Mouse (Mus musculus) hindbrain, embryonic 12.5 days (tissue): ENCODE data around the gene Ldb2. TPM values are rescaled to one million over a fixed set of nuclear protein-coding genes. Genes with fewer than 3 reads are reported as not detected.

ENCODE experiments used
- ATAC-seq: fragments of 200-750 bp; cut with Nextera tagmentation; 2 replicates; pipeline ENCODE4 v1.8.0; 2017; ENCODE audit warnings: moderate TSS enrichment; ENCODE audit not compliant: low FRiP score
- H3K27ac ChIP-seq: fragments of 300-500 bp; sonication (generic); 2 replicates; pipeline ENCODE4 v1.5.1; 2016; ENCODE audit warnings: mild to moderate bottlenecking
- H3K27me3 ChIP-seq: fragments of 300-500 bp; sonication (generic); 2 replicates; pipeline ENCODE4 v1.6.1; 2016; ENCODE audit warnings: mild to moderate bottlenecking
- H3K36me3 ChIP-seq: fragments of 300-500 bp; sonication (generic); 2 replicates; pipeline ENCODE4 v1.6.1; 2016; ENCODE audit warnings: mild to moderate bottlenecking
- H3K4me1 ChIP-seq: fragments of 300-500 bp; sonication (generic); 2 replicates; pipeline ENCODE4 v1.6.1; 2016
- H3K4me2 ChIP-seq: fragments of 300-500 bp; sonication (generic); replicated peaks from 2 replicates; pipeline ENCODE4 v1.6.1; 2016; ENCODE audit warnings: mild to moderate bottlenecking
- H3K4me3 ChIP-seq: fragments of 300-500 bp; sonication (generic); 2 replicates; pipeline ENCODE4 v1.5.1; 2016; ENCODE audit warnings: mild to moderate bottlenecking
- H3K9ac ChIP-seq: fragments of 300-500 bp; sonication (generic); 2 replicates; pipeline ENCODE4 v1.6.1; 2016; ENCODE audit warnings: mild to moderate bottlenecking, moderate library complexity
- H3K9me3 ChIP-seq: fragments of 300-500 bp; sonication (generic); replicated peaks from 2 replicates; pipeline ENCODE4 v1.6.1; 2016; ENCODE audit warnings: mild to moderate bottlenecking
- WGBS: fragments of 180-500 bp; shearing (Covaris S2); methylation state at CpG from one replicate; pipeline ENCODE4 v1.1.7; 2016; 5-methylcytosine and 5-hydroxymethylcytosine counted together
- polyA plus RNA-seq: library from polyadenylated mRNA; unstranded; fragments of >200 nt; fragmentation: Nextera tagmentation; extraction: Ambion mirVana; gene quantifications from 2 replicates; pipeline ENCODE4 v1.2.1, GENCODE M21; 2016

Gene Ldb2
- polyA plus RNA-seq, 1 experiment from 2014 or later, result 27.0 TPM

DNA sequence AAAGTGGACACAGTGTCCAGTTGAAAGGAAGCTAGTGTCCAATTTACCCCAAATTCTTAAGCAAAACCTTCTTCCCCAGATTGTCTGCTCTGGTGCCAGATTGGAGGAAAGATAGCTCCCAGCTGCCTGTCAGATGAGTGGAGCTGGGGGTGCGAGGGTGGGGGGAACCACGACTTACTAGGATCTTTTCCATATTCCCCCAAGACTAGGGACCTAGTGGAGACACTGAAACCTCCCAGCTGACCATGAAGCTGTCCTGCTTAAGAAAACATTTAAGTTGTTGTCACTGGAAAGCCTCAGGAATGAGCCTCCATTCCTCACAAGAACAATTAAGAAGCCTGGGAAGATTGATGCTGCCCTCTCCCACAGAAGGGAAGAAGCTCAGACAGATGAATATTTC is 129.1 kb downstream of the Ldb2 start:
- no peaks in the 10 kb centered on the region for H3K9me3 ChIP-seq
- H3K27ac ChIP-seq, result no peak overlapping the region
- H3K4me3 ChIP-seq, result no peak overlapping the region
- ATAC-seq, result no peak
- H3K36me3 ChIP-seq, result no peaks in the 10 kb centered on the region
- peaks cover 10% of the 10 kb centered on the region for H3K4me1 ChIP-seq
- WGBS, result 78% methylated on average over 2 of the region's 2 CpGs
- no peak overlapping the region for H3K9ac ChIP-seq
- no peak overlapping the region for H3K4me2 ChIP-seq
- H3K27me3 ChIP-seq, result no peaks in the 10 kb centered on the region

DNA sequence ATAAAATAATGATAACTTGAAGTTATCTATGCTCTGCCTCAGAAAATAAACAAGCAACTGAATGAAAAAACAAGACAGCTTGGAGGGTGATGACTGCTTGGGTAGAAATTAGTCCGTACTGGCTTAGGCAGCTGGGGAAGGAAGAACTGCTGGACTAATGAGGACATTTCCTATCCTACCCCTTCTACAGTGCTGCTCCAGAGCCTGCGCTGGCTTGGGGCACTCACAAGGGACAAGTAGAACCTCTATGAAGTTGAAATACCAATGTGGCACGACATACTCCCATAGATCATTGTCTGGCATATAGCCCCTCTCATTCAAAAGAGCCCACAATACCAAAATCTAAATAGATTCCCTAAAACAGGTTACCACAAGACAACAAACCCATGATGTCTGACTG is 131.6 kb downstream of the Ldb2 start:
- 53% methylated on average over 3 of the region's 3 CpGs for WGBS

DNA sequence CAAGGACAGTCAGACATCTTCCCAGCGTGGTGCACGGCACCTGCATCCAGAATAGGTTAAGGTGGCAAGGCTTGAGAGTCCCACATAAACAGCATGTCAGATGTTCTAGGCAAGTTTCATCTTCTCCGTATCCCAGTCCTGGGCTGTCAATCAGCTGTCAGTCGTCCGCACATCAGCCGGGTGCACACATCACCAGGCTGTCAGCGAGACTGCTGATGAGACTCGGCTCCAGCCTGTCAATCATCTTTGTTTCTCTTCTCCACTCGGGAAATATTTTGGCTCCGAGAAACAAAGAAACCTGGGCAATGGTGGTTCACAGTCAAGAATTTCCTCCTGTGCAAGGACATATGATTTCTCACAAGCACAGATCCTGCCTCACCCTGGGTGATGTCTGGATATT is 132.1 kb downstream of the Ldb2 start:
- H3K36me3 ChIP-seq, result no peaks in the 10 kb centered on the region
- no peak overlapping the region for H3K4me2 ChIP-seq
- H3K27ac ChIP-seq, result no peak overlapping the region
- WGBS, result 76% methylated on average over 10 of the region's 10 CpGs
- ATAC-seq, result no peak
- no peak overlapping the region for H3K9ac ChIP-seq
- no peaks in the 10 kb centered on the region for H3K9me3 ChIP-seq
- peaks cover 10% of the 10 kb centered on the region for H3K4me1 ChIP-seq
- no peaks in the 10 kb centered on the region for H3K27me3 ChIP-seq
- no peak overlapping the region for H3K4me3 ChIP-seq

More for the DNA sequence above, 131.6 kb downstream of the Ldb2 start:
- Histone ChIP-seq H3K9me3 (no peaks in the 10 kb centered on the region), H3K36me3 (no peaks in the 10 kb centered on the region), H3K4me2 (no peak overlapping the region), H3K4me1 (peaks cover 10% of the 10 kb centered on the region), H3K4me3 (no peak overlapping the region), H3K27ac (no peak overlapping the region), H3K9ac (no peak overlapping the region), H3K27me3 (no peaks in the 10 kb centered on the region)
- ATAC-seq, result no peak

DNA sequence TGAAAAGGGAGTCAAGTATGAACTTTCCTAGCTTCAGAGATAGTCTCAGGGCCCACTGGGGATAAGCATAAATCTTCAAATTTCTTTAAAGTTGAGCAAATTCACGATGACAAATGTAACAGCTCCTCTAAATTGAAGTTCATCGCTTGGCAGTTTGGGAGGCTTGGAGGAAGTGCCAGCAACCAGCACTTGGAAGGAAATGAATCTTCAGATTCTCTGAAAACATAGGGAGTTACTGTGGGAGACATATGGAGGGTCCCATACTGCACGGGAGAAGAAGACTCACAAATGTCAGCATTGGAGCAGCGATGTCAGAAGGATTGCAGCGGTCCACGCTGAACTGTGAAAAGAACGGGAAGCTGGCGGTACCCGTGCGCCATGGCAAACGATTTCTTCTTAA is 139.8 kb downstream of the Ldb2 start:
- no peak overlapping the region for H3K4me2 ChIP-seq
- no peak for ATAC-seq
- H3K9me3 ChIP-seq, result no peaks in the 10 kb centered on the region; the same call in 1 of the 2 replicates
- no peaks in the 10 kb centered on the region for H3K36me3 ChIP-seq
- 93% methylated on average over 11 of the region's 11 CpGs for WGBS
- no peak overlapping the region for H3K27ac ChIP-seq
- no peak overlapping the region for H3K9ac ChIP-seq
- no peaks in the 10 kb centered on the region for H3K27me3 ChIP-seq
- H3K4me3 ChIP-seq, result no peak overlapping the region
- no peaks in the 10 kb centered on the region for H3K4me1 ChIP-seq

DNA sequence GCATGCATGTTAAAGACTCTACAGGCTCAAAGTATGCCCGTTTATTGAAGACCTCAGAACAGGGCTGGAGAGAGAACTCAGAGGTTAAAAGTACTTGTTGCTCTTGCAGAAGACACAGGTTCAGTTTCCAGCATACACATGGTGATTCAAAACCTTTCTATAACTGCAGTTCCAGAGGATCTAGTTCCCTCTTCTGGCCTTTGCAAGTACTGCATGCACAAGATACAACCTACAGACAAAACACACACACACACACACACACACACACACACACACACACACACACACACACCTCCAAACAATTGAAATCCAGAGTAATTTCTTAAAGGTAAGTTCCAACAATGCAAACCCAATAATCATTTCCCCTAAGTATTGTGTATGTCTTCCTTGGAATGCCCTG is 142.8 kb downstream of the Ldb2 start:
- Histone ChIP-seq H3K27ac (no peak overlapping the region), H3K9ac (no peak overlapping the region), H3K36me3 (no peaks in the 10 kb centered on the region), H3K4me1 (peaks cover 5% of the 10 kb centered on the region), H3K4me3 (no peak overlapping the region), H3K4me2 (no peak overlapping the region), H3K27me3 (no peaks in the 10 kb centered on the region), H3K9me3 (no peaks in the 10 kb centered on the region; the same call in 1 of the 2 replicates)
- no peak for ATAC-seq
- WGBS, result 78% methylated on average over 1 of the region's 1 CpGs

DNA sequence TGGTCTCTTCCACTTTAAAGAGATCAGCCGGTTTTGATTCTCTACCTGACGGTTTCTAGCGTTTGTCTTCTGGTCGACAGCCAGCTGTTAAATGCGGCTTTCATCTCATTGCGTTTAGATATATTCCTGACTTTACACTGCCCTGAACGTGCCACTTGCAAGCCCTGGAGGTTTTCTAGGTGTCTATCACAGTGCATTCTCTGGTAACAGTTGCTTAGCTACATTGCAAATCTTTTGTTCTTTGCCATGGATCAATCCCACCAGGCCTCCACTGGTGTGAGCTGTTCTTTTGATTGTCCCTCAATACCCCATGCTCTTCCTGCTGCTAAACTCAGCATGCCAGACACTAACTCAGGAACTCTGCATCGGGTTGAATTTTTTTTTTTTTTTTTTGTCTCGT is 145.1 kb downstream of the Ldb2 start:
- no peak overlapping the region for H3K9ac ChIP-seq
- 8% methylated on average over 9 of the region's 9 CpGs for WGBS
- H3K27ac ChIP-seq, result no peak overlapping the region
- no peaks in the 10 kb centered on the region; the same call in 1 of the 2 replicates for H3K9me3 ChIP-seq
- H3K27me3 ChIP-seq, result no peaks in the 10 kb centered on the region
- H3K4me1 ChIP-seq, result peaks cover 5% of the 10 kb centered on the region
- no peak overlapping the region for H3K4me3 ChIP-seq
- H3K4me2 ChIP-seq, result peak overlapping the region; percentile 8; the same call in 1 of the 2 replicates
- peak; percentile 61 for ATAC-seq
- no peaks in the 10 kb centered on the region for H3K36me3 ChIP-seq

DNA sequence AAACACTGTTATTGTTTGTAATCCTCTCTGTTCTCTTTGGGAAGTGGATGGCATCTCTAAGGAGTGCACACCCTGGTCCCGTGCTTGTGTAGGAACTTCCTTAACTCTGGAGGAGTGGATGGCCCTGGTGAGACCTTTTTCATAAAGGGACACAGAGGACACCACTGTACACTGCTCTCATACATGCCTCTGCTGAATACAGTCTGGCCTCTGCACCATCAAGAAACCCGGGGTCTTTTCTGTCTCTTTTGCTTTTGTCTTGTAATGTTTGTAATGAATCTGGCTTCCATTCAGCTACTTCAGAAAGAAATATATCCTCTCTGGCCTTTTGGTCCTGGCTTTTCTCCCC is 152.7 kb downstream of the Ldb2 start:
- Histone ChIP-seq H3K4me2 (no peak overlapping the region), H3K9ac (no peak overlapping the region), H3K27me3 (no peaks in the 10 kb centered on the region), H3K4me1 (peaks cover 7% of the 10 kb centered on the region; the same call in 1 of the 2 replicates), H3K27ac (no peak overlapping the region), H3K4me3 (no peak overlapping the region), H3K36me3 (no peaks in the 10 kb centered on the region), H3K9me3 (no peaks in the 10 kb centered on the region)
- ATAC-seq, result no peak
- WGBS, result 53% methylated on average over 2 of the region's 2 CpGs

DNA sequence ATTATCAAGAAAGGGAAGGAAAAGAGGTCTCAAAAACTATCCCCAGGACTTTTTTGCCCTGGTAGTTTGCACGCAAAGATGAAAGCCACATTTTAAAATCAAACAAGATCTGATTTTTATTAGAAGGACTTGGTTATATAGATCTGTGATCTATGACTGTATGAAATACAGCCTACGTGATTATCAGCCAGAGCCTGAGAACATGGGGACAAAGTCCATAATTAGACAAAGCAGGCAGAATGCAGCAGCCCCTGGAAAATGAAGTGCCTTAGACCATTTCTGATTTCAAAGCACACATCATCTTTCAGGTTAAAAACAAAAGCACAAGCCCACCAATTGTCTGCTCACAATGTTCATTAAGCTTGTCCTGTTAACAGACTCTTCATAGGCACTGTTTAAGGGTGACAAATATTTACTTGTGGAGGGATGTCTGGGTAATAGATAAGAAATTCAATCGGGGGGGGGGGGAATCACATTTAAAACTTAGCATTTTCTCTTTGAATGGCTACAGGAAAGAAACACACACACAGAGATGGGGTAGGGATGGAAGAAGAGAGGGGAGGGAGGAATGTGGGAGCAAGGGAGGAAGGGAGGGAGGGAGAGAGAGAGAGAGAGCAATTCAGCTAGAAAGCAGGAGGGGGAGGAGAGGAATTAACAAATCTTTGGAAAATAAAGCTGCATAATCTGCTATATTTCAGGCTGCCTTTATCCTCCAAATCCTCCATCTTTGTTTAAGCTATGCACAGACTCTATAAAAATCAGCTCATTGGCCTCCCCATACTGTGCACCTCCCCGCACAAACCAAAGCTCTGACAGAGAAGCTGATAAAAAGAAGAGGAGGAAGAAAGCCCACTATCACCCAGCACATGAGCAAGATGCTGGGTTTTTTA is 153.3 kb downstream of the Ldb2 start:
- H3K9ac ChIP-seq, result no peak overlapping the region
- H3K9me3 ChIP-seq, result no peaks in the 10 kb centered on the region
- H3K4me3 ChIP-seq, result no peak overlapping the region
- 75% methylated on average over 4 of the region's 4 CpGs for WGBS
- peaks cover 7% of the 10 kb centered on the region; the same call in 1 of the 2 replicates for H3K4me1 ChIP-seq
- no peak for ATAC-seq
- no peak overlapping the region for H3K27ac ChIP-seq
- H3K36me3 ChIP-seq, result no peaks in the 10 kb centered on the region
- H3K27me3 ChIP-seq, result no peaks in the 10 kb centered on the region
- H3K4me2 ChIP-seq, result no peak overlapping the region

DNA sequence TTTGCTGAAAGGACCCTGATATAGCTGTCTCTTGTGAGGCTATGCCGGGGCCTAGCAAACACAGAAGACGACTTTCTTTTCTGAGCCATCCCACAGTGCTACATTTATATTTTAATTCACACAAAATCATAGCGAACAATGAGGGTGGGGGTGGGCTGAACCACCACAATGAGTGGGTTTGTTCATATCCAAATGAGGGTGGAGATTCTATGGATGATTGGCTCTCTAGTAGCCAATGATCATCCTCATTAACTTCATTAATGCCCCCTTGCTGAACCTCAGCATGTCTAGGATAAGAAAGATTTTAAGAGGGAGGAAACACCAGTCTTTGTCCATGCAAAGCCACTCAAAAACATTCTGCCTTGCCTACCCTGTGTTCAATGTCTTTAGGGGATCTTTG is 156.4 kb downstream of the Ldb2 start:
- Histone ChIP-seq H3K36me3 (no peaks in the 10 kb centered on the region), H3K4me2 (no peak overlapping the region), H3K27me3 (no peaks in the 10 kb centered on the region), H3K4me1 (0 out of 2 replicates have a peak, but pooled peaks cover 2% of the 10 kb centered on the region), H3K9me3 (no peaks in the 10 kb centered on the region), H3K27ac (no peak overlapping the region), H3K4me3 (no peak overlapping the region), H3K9ac (no peak overlapping the region)
- no peak for ATAC-seq
- 56% methylated on average over 3 of the region's 3 CpGs for WGBS

DNA sequence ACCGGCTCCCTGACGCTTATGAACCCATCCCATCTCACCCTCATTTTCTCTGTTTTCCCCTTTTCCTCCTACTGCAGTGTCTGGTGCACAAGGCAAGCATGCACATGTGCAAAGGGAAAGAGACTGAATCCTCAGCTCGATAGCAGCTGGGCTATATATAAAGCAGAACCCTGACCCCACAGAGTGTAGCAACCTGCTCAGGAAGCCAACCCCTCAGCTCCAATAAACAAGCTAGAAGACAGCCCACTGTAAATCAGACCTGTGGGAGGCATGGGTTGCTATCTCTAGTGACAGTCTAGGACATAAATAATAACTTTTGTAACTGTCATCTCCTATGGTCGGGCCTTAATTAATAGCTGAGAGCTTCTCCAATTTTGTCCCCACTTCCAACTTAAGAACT is 158.4 kb downstream of the Ldb2 start:
- Histone ChIP-seq H3K9ac (no peak overlapping the region), H3K9me3 (no peaks in the 10 kb centered on the region), H3K4me1 (0 out of 2 replicates have a peak, but pooled peaks cover 2% of the 10 kb centered on the region), H3K4me2 (no peak overlapping the region), H3K27me3 (no peaks in the 10 kb centered on the region), H3K27ac (no peak overlapping the region), H3K4me3 (no peak overlapping the region), H3K36me3 (no peaks in the 10 kb centered on the region)
- WGBS, result 82% methylated on average over 4 of the region's 4 CpGs
- no peak for ATAC-seq

DNA sequence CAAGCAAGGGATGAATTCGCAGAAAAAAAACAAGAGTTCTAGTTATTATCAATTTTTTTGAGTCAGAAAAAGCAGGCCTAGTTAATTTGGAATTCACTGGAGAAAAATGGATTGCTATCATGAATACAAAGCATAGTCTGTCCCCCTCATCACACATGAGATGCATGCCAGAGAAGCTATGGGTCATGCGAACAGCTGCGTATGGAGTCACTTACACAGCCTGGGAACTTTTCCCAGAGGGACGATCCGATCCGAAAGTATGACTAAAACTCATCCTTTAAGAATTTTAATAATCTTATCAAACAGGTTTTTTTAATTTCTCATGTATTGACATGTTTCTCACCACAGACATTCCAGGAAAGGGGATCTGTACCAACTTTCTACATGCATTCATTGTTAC is 163.9 kb downstream of the Ldb2 start:
- H3K36me3 ChIP-seq, result no peaks in the 10 kb centered on the region
- H3K9me3 ChIP-seq, result no peaks in the 10 kb centered on the region
- no peak overlapping the region for H3K9ac ChIP-seq
- H3K27ac ChIP-seq, result no peak overlapping the region
- 84% methylated on average over 6 of the region's 6 CpGs for WGBS
- H3K4me2 ChIP-seq, result no peak overlapping the region
- H3K4me1 ChIP-seq, result no peaks in the 10 kb centered on the region
- ATAC-seq, result no peak
- H3K27me3 ChIP-seq, result no peaks in the 10 kb centered on the region
- no peak overlapping the region for H3K4me3 ChIP-seq

DNA sequence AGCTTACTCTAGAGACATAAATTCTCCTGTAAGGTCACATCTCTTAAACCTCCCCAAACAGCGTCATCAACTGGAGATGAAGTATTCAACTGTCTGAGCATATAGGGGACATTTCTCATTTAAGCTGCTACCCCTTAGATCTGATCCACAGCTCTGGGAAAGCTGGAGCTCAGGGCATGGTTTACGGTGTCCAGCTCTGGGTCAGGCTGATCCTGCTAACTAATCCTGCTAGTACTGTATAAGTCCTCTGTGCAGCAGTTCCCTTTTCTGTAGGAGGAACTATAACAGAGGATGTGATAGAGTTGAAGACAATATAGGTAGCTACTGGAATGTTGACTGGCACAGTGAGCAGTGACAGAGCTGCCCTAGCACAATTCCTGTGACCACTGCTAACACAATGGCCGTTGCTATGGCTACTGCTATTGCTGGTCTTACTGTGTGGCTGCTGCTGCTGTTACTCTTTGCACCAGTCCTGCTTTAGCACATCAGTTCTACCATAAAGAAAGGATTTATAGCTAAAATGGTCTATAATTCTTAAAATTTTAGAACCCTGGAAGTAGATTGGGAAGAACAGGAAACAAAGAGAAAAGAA is 170.3 kb downstream of the Ldb2 start:
- Histone ChIP-seq H3K27ac (no peak overlapping the region), H3K4me2 (no peak overlapping the region), H3K9ac (no peak overlapping the region), H3K9me3 (no peaks in the 10 kb centered on the region), H3K36me3 (no peaks in the 10 kb centered on the region), H3K4me1 (peaks cover 12% of the 10 kb centered on the region), H3K27me3 (no peaks in the 10 kb centered on the region), H3K4me3 (no peak overlapping the region)
- ATAC-seq, result peak; percentile 73; the same call in 1 of the 2 replicates
- 44% methylated on average over 3 of the region's 3 CpGs for WGBS

DNA sequence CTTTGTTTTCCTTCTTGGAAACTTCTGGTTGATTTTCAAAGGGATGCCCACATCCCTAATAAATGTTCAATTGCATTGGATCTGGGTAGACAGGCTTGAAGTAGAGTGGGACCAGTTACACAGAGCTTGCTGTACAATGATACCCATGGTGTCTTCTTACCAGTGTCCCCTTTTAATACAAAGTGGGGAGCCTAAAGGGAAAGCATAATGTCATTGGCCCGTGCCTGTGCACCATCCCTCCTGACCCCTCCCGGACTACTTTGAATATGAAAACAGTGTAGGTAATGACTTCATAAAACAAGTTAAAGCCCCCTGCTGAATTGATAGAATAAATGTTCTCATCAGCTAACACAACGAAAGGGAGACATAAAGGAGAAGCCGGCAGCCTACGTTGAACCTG is 172.0 kb downstream of the Ldb2 start:
- no peak overlapping the region for H3K4me2 ChIP-seq
- H3K9me3 ChIP-seq, result no peaks in the 10 kb centered on the region
- ATAC-seq, result no peak
- H3K9ac ChIP-seq, result no peak overlapping the region
- no peaks in the 10 kb centered on the region for H3K36me3 ChIP-seq
- H3K4me3 ChIP-seq, result no peak overlapping the region
- 34% methylated on average over 5 of the region's 5 CpGs for WGBS
- no peak overlapping the region for H3K27ac ChIP-seq
- peaks cover 12% of the 10 kb centered on the region for H3K4me1 ChIP-seq
- H3K27me3 ChIP-seq, result no peaks in the 10 kb centered on the region
